In genomic region chr15:62284606-62285531, GRCm38 (mm10) we compare ENCODE assay signal across 17 mouse cellular contexts.
A peak's percentile ranks its signal among the peaks of the same experiment; 100 is the strongest.
DNase-seq lines count a peak whose midpoint lies in the region; ATAC-seq and TF ChIP-seq lines count a peak whose summit lies in the region.
"Had no signal": no experiment of that assay in that cellular context is flagged by ENCODE, and none has a peak within 500 bp of the region (broad histone marks: within the 10 kb centered on the region; RNA-seq: fewer than 3 reads in every experiment).

No protein-coding gene starts in this region.

- H3K4me1 ChIP-seq in hindbrain, embryonic 14.5 days (replicated peaks; ENCODE audit: control insufficient read depth, insufficient read depth, low read length) = 0 out of 2 replicates have a peak, but pooled peaks cover 6% of the 10 kb centered on the region
- H3K4me1 ChIP-seq in hindbrain, postnatal 0 days (ENCODE audit: insufficient read depth, low read length) = no peaks in the 10 kb centered on the region
- peaks cover 41 to 78% of the 10 kb centered on the region in 2 experiments for H3K4me1 ChIP-seq in CH12.LX (ENCODE audit: control insufficient read depth in 1 of 2, insufficient read depth in 2 of 2)
- H3K4me1 ChIP-seq in embryonic fibroblast, embryonic 13.5 days (ENCODE audit: control insufficient read depth, insufficient read depth, low read length) = peaks cover 8% of the 10 kb centered on the region
- H3K4me1 ChIP-seq in hindbrain, embryonic 15.5 days (replicated peaks) = peaks cover 13% of the 10 kb centered on the region; the same call in 1 of the 2 replicates

- peak; percentile 51; the same call in 1 of the 2 replicates for ATAC-seq in hindbrain, embryonic 14.5 days (ENCODE audit: low FRiP score)
- ATAC-seq in hindbrain, postnatal 0 days = no peak
- ATAC-seq in hindbrain, embryonic 15.5 days (ENCODE audit: low FRiP score, low read depth) = peak; percentile 59; the same call in 1 of the 2 replicates
- ATAC-seq: lung, postnatal 0 days had no signal

- no peaks in the 10 kb centered on the region for H3K36me3 ChIP-seq in hindbrain, embryonic 14.5 days (replicated peaks; ENCODE audit: control insufficient read depth, insufficient read depth)
- no peaks in the 10 kb centered on the region for H3K36me3 ChIP-seq in hindbrain, postnatal 0 days (ENCODE audit: insufficient read depth, low read length)
- peaks cover 0 to 2% of the 10 kb centered on the region in 2 experiments for H3K36me3 ChIP-seq in CH12.LX (replicated peaks in 1 of 2; ENCODE audit: control insufficient read depth in 1 of 2, insufficient read depth in 1 of 2, low read length in 1 of 2)
- no peaks in the 10 kb centered on the region for H3K36me3 ChIP-seq in hindbrain, embryonic 15.5 days

- no peaks in the 10 kb centered on the region for H3K79me2 ChIP-seq in CH12.LX (replicated peaks; ENCODE audit: control insufficient read depth, extremely low read depth, insufficient read depth, poor library complexity, severe bottlenecking)

- dilution Hi-C loops in CH12.LX (cut with MboI; ENCODE audit: extremely low pct_ligation_motif_present, extremely low pct_unique_long_range_greater_than_20kb, low sequenced_read_pairs) = no loop called here

- TF ChIP-seq CTCF in hindbrain, postnatal 0 days (IDR thresholded peaks at IDR 0.05; ENCODE audit: low read depth) = no peak
- no peak for TF ChIP-seq CTCF in CH12.LX (conservative IDR thresholded peaks at IDR 0.05 in 1 of 2, IDR thresholded peaks at IDR 0.05 in 1 of 2; ENCODE audit: low read depth in 2 of 2, low read length in 2 of 2)
- no peak for TF ChIP-seq CTCF in embryonic fibroblast, embryonic 13.5 days (IDR thresholded peaks at IDR 0.05; ENCODE audit: borderline replicate concordance, insufficient read depth, low read length)

- no peaks in the 10 kb centered on the region for H3K9me3 ChIP-seq in hindbrain, embryonic 14.5 days (ENCODE audit: control insufficient read depth, low read length)
- H3K9me3 ChIP-seq in hindbrain, postnatal 0 days (ENCODE audit: low read length) = no peaks in the 10 kb centered on the region
- peaks cover 12% of the 10 kb centered on the region for H3K9me3 ChIP-seq in CH12.LX (replicated peaks; ENCODE audit: low read length)
- no peaks in the 10 kb centered on the region for H3K9me3 ChIP-seq in hindbrain, embryonic 15.5 days

- DNase-seq in hindbrain, embryonic 14.5 days (ENCODE audit: low spot score) = no peak
- no peak for DNase-seq in hindbrain, postnatal 0 days (ENCODE audit: low spot score)
- DNase-seq in CH12.LX (ENCODE audit: extremely low read depth) = peak; percentile 60
- no peak for DNase-seq in spleen, postnatal 10 days (ENCODE audit: low spot score in 2 of 2)
- no peak for DNase-seq in adrenal gland, postnatal 4 days (ENCODE audit: low spot score in 2 of 2)
- DNase-seq in gastrocnemius, adult 8-10 months (ENCODE audit: low spot score in 2 of 2) = no peak
- DNase-seq: cerebellum, adult 11 months; cerebellum, postnatal 14 days; gastrocnemius, postnatal 36 days; heart, postnatal 10 days; right cerebral cortex, postnatal 25 days; thymus, adult 2 months had no signal

- TF ChIP-seq EP300 in CH12.LX (IDR thresholded peaks at IDR 0.05; ENCODE audit: low read length) = no peak

- H3K27me3 ChIP-seq in hindbrain, embryonic 14.5 days (ENCODE audit: control insufficient read depth, insufficient read depth, low read length) = no peaks in the 10 kb centered on the region
- no peaks in the 10 kb centered on the region for H3K27me3 ChIP-seq in hindbrain, postnatal 0 days (ENCODE audit: insufficient read depth, low read length)
- no peaks in the 10 kb centered on the region for H3K27me3 ChIP-seq in CH12.LX (replicated peaks)
- no peaks in the 10 kb centered on the region for H3K27me3 ChIP-seq in hindbrain, embryonic 15.5 days

- H3K9ac ChIP-seq in hindbrain, embryonic 14.5 days = no peak overlapping the region
- H3K9ac ChIP-seq in hindbrain, postnatal 0 days (replicated peaks; ENCODE audit: low read length) = no peak overlapping the region
- no peak overlapping the region for H3K9ac ChIP-seq in CH12.LX (ENCODE audit: insufficient read depth, low read depth)
- no peak overlapping the region for H3K9ac ChIP-seq in hindbrain, embryonic 15.5 days
- H3K9ac ChIP-seq: liver, embryonic 14.5 days had no signal

- 78% methylated on average over 7 of the region's 7 CpGs for WGBS in hindbrain, embryonic 14.5 days
- WGBS in hindbrain, postnatal 0 days = 73% methylated on average over 7 of the region's 7 CpGs
- WGBS in hindbrain, embryonic 15.5 days = 71% methylated on average over 7 of the region's 7 CpGs

- in situ Hi-C loops in CH12.LX (cut with MboI; ENCODE audit: low pct_ligation_motif_present, low pct_unique_long_range_greater_than_20kb, low sequenced_read_pairs) = no loop called here

- no peak for TF ChIP-seq RAD21 in CH12.LX (IDR thresholded peaks at IDR 0.05; ENCODE audit: low read depth, low read length)

- TF ChIP-seq POLR2A in CH12.LX (IDR thresholded peaks at IDR 0.05; ENCODE audit: low read depth, low read length) = no peak
- no peak for TF ChIP-seq POLR2A in embryonic fibroblast, embryonic 13.5 days (IDR thresholded peaks at IDR 0.05; ENCODE audit: low read depth, low read length)

- no peak overlapping the region for H3K4me2 ChIP-seq in hindbrain, embryonic 14.5 days (replicated peaks)
- H3K4me2 ChIP-seq in hindbrain, postnatal 0 days (ENCODE audit: low read depth, low read length) = no peak overlapping the region
- H3K4me2 ChIP-seq in CH12.LX (ENCODE audit: insufficient read depth, low read depth, poor library complexity, severe bottlenecking) = no peak overlapping the region
- H3K4me2 ChIP-seq in hindbrain, embryonic 15.5 days = no peak overlapping the region
- H3K4me2 ChIP-seq: heart, embryonic 11.5 days had no signal

- no peak overlapping the region for H3K4me3 ChIP-seq in hindbrain, embryonic 14.5 days (replicated peaks; ENCODE audit: low read length)
- no peak overlapping the region for H3K4me3 ChIP-seq in hindbrain, postnatal 0 days (ENCODE audit: low read length)
- H3K4me3 ChIP-seq in CH12.LX (replicated peaks in 1 of 3; ENCODE audit: low read depth in 2 of 3, low read length in 2 of 3, poor library complexity in 1 of 3) = no peak overlapping the region
- no peak overlapping the region for H3K4me3 ChIP-seq in embryonic fibroblast, embryonic 13.5 days (ENCODE audit: insufficient read depth, low read length)
- H3K4me3 ChIP-seq in hindbrain, embryonic 15.5 days = no peak overlapping the region

- H3K27ac ChIP-seq in hindbrain, embryonic 14.5 days = peak overlapping the region; percentile 67
- H3K27ac ChIP-seq in hindbrain, postnatal 0 days = no peak overlapping the region
- no peak overlapping the region for H3K27ac ChIP-seq in CH12.LX (ENCODE audit: insufficient read depth, low read depth)
- peak overlapping the region; percentile 100; the same call in 1 of the 2 replicates for H3K27ac ChIP-seq in embryonic fibroblast, embryonic 13.5 days (ENCODE audit: insufficient read depth, low read length)
- peak overlapping the region; percentile 21; the same call in 1 of the 2 replicates for H3K27ac ChIP-seq in hindbrain, embryonic 15.5 days (replicated peaks)
- H3K27ac ChIP-seq: liver, embryonic 14.5 days had no signal

TF ChIP-seq in CH12.LX, 34 proteins besides CTCF, POLR2A, EP300 and RAD21:
- TF ChIP-seq JUN (IDR thresholded peaks at IDR 0.05; ENCODE audit: insufficient read depth, low read depth, low read length) = no peak
- TF ChIP-seq ZKSCAN1 (IDR thresholded peaks at IDR 0.05; ENCODE audit: borderline replicate concordance, low read depth, low read length) = no peak
- TF ChIP-seq JUND (conservative IDR thresholded peaks at IDR 0.05; ENCODE audit: low read depth, low read length) = no peak
- no peak for TF ChIP-seq CHD2 (IDR thresholded peaks at IDR 0.05; ENCODE audit: low read length)
- no peak for TF ChIP-seq MXI1 (IDR thresholded peaks at IDR 0.05; ENCODE audit: low read depth, low read length)
TF ChIP-seq in CH12.LX: peak in this region for 0.

Comparison
In these comparisons a context has a peak if more than half of its experiments do, and no peak if none do; other contexts are left out.
1. H3K27ac ChIP-seq: peak in hindbrain, embryonic 14.5 days (single experiment), embryonic fibroblast, embryonic 13.5 days (single experiment) and hindbrain, embryonic 15.5 days (single experiment); none in hindbrain, postnatal 0 days (single experiment) and CH12.LX (single experiment).